Mouse (Mus musculus): ENCODE measurements around the gene Prdx2.

GRCm38 (mm10) chr8:84990349-84990748, 21.0 kb downstream of the Prdx2 start, which contains the start of gene Hook2:
- TF ChIP-seq CTCF (IDR thresholded peaks at IDR 0.05) (peak; percentile 98), EP300 (IDR thresholded peaks at IDR 0.05) (no peak)
